Comparison of ENCODE assay signal across 13 mouse cellular contexts in genomic region chr10:116568539-116568938, GRCm38 (mm10). TPM values are rescaled to one million over a fixed set of nuclear protein-coding genes. Genes with fewer than 3 reads are reported as not detected.
A peak's percentile ranks its signal among the peaks of the same experiment; 100 is the strongest.
DNase-seq lines count a peak whose midpoint lies in the region.
"Had no signal": no experiment of that assay in that cellular context is flagged by ENCODE, and none has a peak within 500 bp of the region (broad histone marks: within the 10 kb centered on the region; RNA-seq: fewer than 3 reads in every experiment).

No protein-coding gene starts in this region.

- peak; percentile 14 for DNase-seq in left cerebral cortex, postnatal 4 days
- no peak for DNase-seq in left cerebral cortex, postnatal 25 days (ENCODE audit: low spot score in 2 of 2)
- peak; percentile 83 for DNase-seq in brain, adult 2 months (ENCODE audit: low read depth, low spot score)
- peak; percentile 56 to 70 for DNase-seq in cerebellum, postnatal 10 days
- peak; percentile 47 for DNase-seq in naive thymus-derived CD4-positive, alpha-beta T cell, adult 2 months (ENCODE audit: low read depth)
- DNase-seq in adrenal gland, postnatal 4 days (ENCODE audit: low spot score in 2 of 2): no peak
- DNase-seq in right cerebral cortex, postnatal 25 days: no peak
- DNase-seq in layer of hippocampus, adult 9-11 months: no peak
- DNase-seq: adrenal gland, postnatal 10 days; heart, postnatal 4 days; kidney, adult 18-20 months; kidney, postnatal 10 days; right cerebral cortex, postnatal 14 days had no signal

- intact Hi-C loops in left cerebral cortex, postnatal 4 days (cut with DNase I): no loop called here
- intact Hi-C loops in left cerebral cortex, postnatal 25 days (cut with DNase I): no loop called here

RNA-seq across cellular contexts. Expression of gene Cnot2, which starts 12.8 kb away (rescaled TPM):
- 10 to 100 TPM; 79.8 to 88.3 TPM for total RNA-seq in left cerebral cortex, postnatal 4 days (2021)
- total RNA-seq in left cerebral cortex, postnatal 25 days (2021): 10 to 100 TPM; 76.6 to 80.8 TPM
- 10 to 100 TPM; 91.6 to 98.7 TPM for total RNA-seq in adrenal gland, postnatal 4 days (2021)

Comparison
In these comparisons a context has a peak if more than half of its experiments do, and no peak if none do; other contexts are left out.
1. DNase-seq: peak in left cerebral cortex, postnatal 4 days (single experiment), brain, adult 2 months (single experiment), cerebellum, postnatal 10 days (2 of 2) and naive thymus-derived CD4-positive, alpha-beta T cell, adult 2 months (single experiment); none in left cerebral cortex, postnatal 25 days (0 of 2), adrenal gland, postnatal 4 days (0 of 2), right cerebral cortex, postnatal 25 days (single experiment) and layer of hippocampus, adult 9-11 months (single experiment).